Mouse (Mus musculus) kidney, adult 2 months (tissue): ENCODE data around the gene Hbb-bt.
"Not testable (repeated sequence)": the region's sequence is repeated elsewhere in the genome, so short reads cannot be mapped to it uniquely, and the experiment has no call there.

Experiments used
- CTCF ChIP-seq: fragments of 200-500 bp; conservative IDR thresholded peaks from 2 replicates; pipeline ENCODE4 v1.5.1; 2011; ENCODE audit warnings: low read depth, mild to moderate bottlenecking, control low read depth, low read length, moderate library complexity, mixed read lengths; ENCODE audit not compliant: insufficient read depth, insufficient read length
- POLR2A ChIP-seq: fragments of 200-500 bp; IDR thresholded peaks from one replicate; pipeline ENCODE4 v1.6.1; 2011; ENCODE audit warnings: low read depth, low read length, control low read depth

DNA sequence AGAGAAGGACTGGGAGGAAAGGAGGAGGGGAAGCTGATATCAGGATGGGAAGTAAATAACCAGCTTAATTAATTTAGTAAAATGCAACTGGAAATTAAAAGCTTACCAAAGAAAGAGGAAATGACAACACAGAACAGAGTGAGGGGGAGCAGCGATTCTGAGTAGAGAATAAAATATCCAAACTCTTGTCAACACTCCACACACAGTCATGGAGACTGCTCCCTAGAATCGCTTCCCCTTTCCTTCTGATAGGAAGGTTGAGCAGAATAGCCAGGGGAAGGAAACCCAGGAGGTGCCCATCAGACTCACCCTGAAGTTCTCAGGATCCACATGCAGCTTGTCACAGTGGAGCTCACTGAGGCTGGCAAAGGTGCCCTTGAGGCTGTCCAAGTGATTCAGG is 13.3 kb upstream of the Hbb-bt start:
- not testable (repeated sequence) for TF ChIP-seq POLR2A, CTCF
